Comparison of ENCODE assay signal across 11 mouse cellular contexts in the genomic region with DNA sequence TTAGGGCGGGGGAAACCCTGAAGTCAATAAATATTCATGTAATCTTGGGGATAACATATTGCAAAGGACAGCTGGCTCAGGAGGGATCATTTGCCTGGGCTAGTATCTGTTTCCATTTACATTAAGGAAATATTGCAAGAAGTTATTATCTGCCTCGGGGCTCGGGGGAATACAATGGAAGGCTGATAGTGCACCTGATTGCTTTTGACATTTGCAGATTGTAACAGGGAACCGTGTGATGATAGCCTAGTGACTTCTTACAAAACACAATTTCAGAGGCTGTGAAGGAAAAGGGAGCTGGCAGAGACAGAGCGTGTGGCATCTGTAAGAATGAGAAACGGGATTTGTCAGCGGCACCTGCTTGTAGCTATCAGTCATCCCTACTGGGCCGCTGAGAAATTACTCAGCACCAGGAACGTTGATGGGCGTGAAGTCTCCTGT.
DNase-seq lines count a peak whose midpoint lies in the region; ATAC-seq lines count a peak whose summit lies in the region.
"Had no signal": no experiment of that assay in that cellular context is flagged by ENCODE, and none has a peak within 500 bp of the region (broad histone marks: within the 10 kb centered on the region; RNA-seq: fewer than 3 reads in every experiment).

No protein-coding gene starts in this region.

- H3K9me3 ChIP-seq in midbrain, embryonic 12.5 days: no peaks in the 10 kb centered on the region
- no peaks in the 10 kb centered on the region for H3K9me3 ChIP-seq in liver, embryonic 12.5 days (replicated peaks)

- peak; percentile 39 to 44 for DNase-seq in frontal cortex, postnatal 36 days (ENCODE audit: low spot score in 2 of 2)
- DNase-seq in frontal cortex, postnatal 10 days (ENCODE audit: low spot score in 2 of 2): no peak
- peak; percentile 48 to 52 for DNase-seq in right cerebral cortex, adult 2 months (ENCODE audit: low spot score in 2 of 2)
- DNase-seq in right cerebral cortex, postnatal 14 days: no peak
- no peak for DNase-seq in ovary, adult 18-20 months (ENCODE audit: low spot score)
- no peak for DNase-seq in liver
- DNase-seq: cerebellum, adult 8-10 months; kidney, adult 11 months had no signal

- no peaks in the 10 kb centered on the region for H3K27me3 ChIP-seq in midbrain, embryonic 12.5 days
- no peaks in the 10 kb centered on the region for H3K27me3 ChIP-seq in liver, embryonic 12.5 days (replicated peaks)
- H3K27me3 ChIP-seq: CH12.LX had no signal

- no peak overlapping the region for H3K9ac ChIP-seq in midbrain, embryonic 12.5 days (replicated peaks)
- no peak overlapping the region for H3K9ac ChIP-seq in liver, embryonic 12.5 days

- H3K4me1 ChIP-seq in midbrain, embryonic 12.5 days: 0 out of 2 replicates have a peak, but pooled peaks cover 6% of the 10 kb centered on the region
- H3K4me1 ChIP-seq in liver, embryonic 12.5 days: no peaks in the 10 kb centered on the region

- no peak overlapping the region for H3K4me2 ChIP-seq in midbrain, embryonic 12.5 days (replicated peaks)
- no peak overlapping the region for H3K4me2 ChIP-seq in liver, embryonic 12.5 days

- peak; percentile 71 for ATAC-seq in midbrain, embryonic 12.5 days (ENCODE audit: low FRiP score, low read depth)
- no peak for ATAC-seq in liver, embryonic 12.5 days

- 48% methylated on average over 10 of the region's 10 CpGs for WGBS in midbrain, embryonic 12.5 days
- 59% methylated on average over 10 of the region's 10 CpGs for WGBS in liver, embryonic 12.5 days (ENCODE audit: insufficient replicate concordance)

- H3K36me3 ChIP-seq in midbrain, embryonic 12.5 days: 0 out of 2 replicates have a peak, but pooled peaks cover 3% of the 10 kb centered on the region
- H3K36me3 ChIP-seq in liver, embryonic 12.5 days: no peaks in the 10 kb centered on the region

- H3K27ac ChIP-seq in midbrain, embryonic 12.5 days (replicated peaks): peak overlapping the region; percentile 46; the same call in 1 of the 2 replicates
- no peak overlapping the region for H3K27ac ChIP-seq in liver, embryonic 12.5 days

- no peak overlapping the region for H3K4me3 ChIP-seq in midbrain, embryonic 12.5 days
- no peak overlapping the region for H3K4me3 ChIP-seq in liver, embryonic 12.5 days

Comparison
In these comparisons a context has a peak if more than half of its experiments do, and no peak if none do; other contexts are left out.
1. DNase-seq: peak in frontal cortex, postnatal 36 days (2 of 2) and right cerebral cortex, adult 2 months (2 of 2); none in frontal cortex, postnatal 10 days (0 of 2), right cerebral cortex, postnatal 14 days (single experiment), ovary, adult 18-20 months (single experiment) and liver (single experiment).